Comparison of ENCODE assay signal across 8 mouse cellular contexts in the genomic region with DNA sequence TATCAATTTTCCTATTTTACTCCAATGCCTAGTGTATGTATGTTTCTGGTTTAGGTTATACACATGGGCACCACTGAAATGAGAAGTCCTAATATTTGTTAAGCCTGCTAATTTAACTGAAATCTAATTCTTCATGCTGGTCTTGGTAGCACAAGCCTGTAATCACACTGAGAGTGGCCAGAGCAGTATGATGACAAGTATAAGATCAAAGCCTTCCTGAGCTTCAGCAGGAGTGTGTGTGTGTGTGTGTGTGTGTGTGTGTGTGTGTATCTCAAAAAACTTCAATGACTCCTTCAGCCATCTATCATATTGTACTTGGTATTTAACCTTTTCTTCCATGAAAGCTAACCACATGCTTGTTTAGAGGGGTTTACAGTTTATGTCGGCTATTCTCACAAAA.
A peak's percentile ranks its signal among the peaks of the same experiment; 100 is the strongest.
DNase-seq lines count a peak whose midpoint lies in the region; ATAC-seq and TF ChIP-seq lines count a peak whose summit lies in the region.
"Had no signal": no experiment of that assay in that cellular context is flagged by ENCODE, and none has a peak within 500 bp of the region (broad histone marks: within the 10 kb centered on the region; RNA-seq: fewer than 3 reads in every experiment).

No protein-coding gene starts in this region.

- TF ChIP-seq POLR2A in heart, adult 2 months (IDR thresholded peaks at IDR 0.05; ENCODE audit: insufficient read depth, low read depth, low read length): no peak
- TF ChIP-seq POLR2A in kidney, adult 2 months (IDR thresholded peaks at IDR 0.05; ENCODE audit: low read depth, low read length): no peak

- 38% methylated on average over 1 of the region's 1 CpGs for WGBS in heart, postnatal 0 days
- WGBS in heart, adult 2 months: 15% methylated on average over 1 of the region's 1 CpGs
- 67% methylated on average over 1 of the region's 1 CpGs for WGBS in midbrain, embryonic 15.5 days
- 67% methylated on average over 1 of the region's 1 CpGs for WGBS in midbrain, embryonic 11.5 days
- WGBS in hindbrain, embryonic 14.5 days: 69% methylated on average over 1 of the region's 1 CpGs
- WGBS in stomach, embryonic 15.5 days: 20% methylated on average over 1 of the region's 1 CpGs
- 14% methylated on average over 1 of the region's 1 CpGs for WGBS in kidney, adult 2 months

- intact Hi-C loops in heart, adult 2 months (cut with DNase I): loop anchor here (2.0 to 10.0 kb wide), 5 partner anchors 178 to 1124 kb away; no protein-coding TSS in a partner anchor

- no peak overlapping the region for H3K9ac ChIP-seq in heart, postnatal 0 days (replicated peaks; ENCODE audit: low read depth, low read length)
- no peak overlapping the region for H3K9ac ChIP-seq in heart, adult 2 months (ENCODE audit: low read depth, low read length)
- H3K9ac ChIP-seq in midbrain, embryonic 15.5 days: no peak overlapping the region
- no peak overlapping the region for H3K9ac ChIP-seq in midbrain, embryonic 11.5 days (ENCODE audit: low read length)
- H3K9ac ChIP-seq in hindbrain, embryonic 14.5 days: 0 out of 2 replicates have a peak overlapping the region, but pooled peaks have one; percentile 4
- H3K9ac ChIP-seq in stomach, embryonic 15.5 days: no peak overlapping the region

- no peaks in the 10 kb centered on the region for H3K9me3 ChIP-seq in heart, postnatal 0 days (replicated peaks; ENCODE audit: control insufficient read depth, low read length)
- no peaks in the 10 kb centered on the region for H3K9me3 ChIP-seq in midbrain, embryonic 15.5 days
- no peaks in the 10 kb centered on the region for H3K9me3 ChIP-seq in midbrain, embryonic 11.5 days (ENCODE audit: control insufficient read depth, low read length)
- H3K9me3 ChIP-seq in hindbrain, embryonic 14.5 days (ENCODE audit: control insufficient read depth, low read length): no peaks in the 10 kb centered on the region
- no peaks in the 10 kb centered on the region for H3K9me3 ChIP-seq in stomach, embryonic 15.5 days

- H3K4me2 ChIP-seq in heart, postnatal 0 days (ENCODE audit: low read depth, low read length): no peak overlapping the region
- H3K4me2 ChIP-seq in midbrain, embryonic 15.5 days: no peak overlapping the region
- no peak overlapping the region for H3K4me2 ChIP-seq in midbrain, embryonic 11.5 days
- H3K4me2 ChIP-seq in hindbrain, embryonic 14.5 days (replicated peaks): no peak overlapping the region
- H3K4me2 ChIP-seq in stomach, embryonic 15.5 days: no peak overlapping the region

- H3K4me3 ChIP-seq in heart, postnatal 0 days (ENCODE audit: low read depth, low read length): no peak overlapping the region
- no peak overlapping the region for H3K4me3 ChIP-seq in heart, adult 2 months
- H3K4me3 ChIP-seq in midbrain, embryonic 15.5 days: no peak overlapping the region
- no peak overlapping the region for H3K4me3 ChIP-seq in midbrain, embryonic 11.5 days (ENCODE audit: low read depth, low read length)
- no peak overlapping the region for H3K4me3 ChIP-seq in hindbrain, embryonic 14.5 days (replicated peaks; ENCODE audit: low read length)
- H3K4me3 ChIP-seq in stomach, embryonic 15.5 days (replicated peaks): no peak overlapping the region
- no peak overlapping the region for H3K4me3 ChIP-seq in kidney, adult 2 months (ENCODE audit: insufficient read depth, low read depth, low read length)

- no peaks in the 10 kb centered on the region for H3K36me3 ChIP-seq in heart, postnatal 0 days (replicated peaks; ENCODE audit: control insufficient read depth, insufficient read depth, low read length)
- H3K36me3 ChIP-seq in heart, adult 2 months (ENCODE audit: control insufficient read depth, insufficient read depth, low read length): no peaks in the 10 kb centered on the region
- H3K36me3 ChIP-seq in midbrain, embryonic 15.5 days (replicated peaks): no peaks in the 10 kb centered on the region
- no peaks in the 10 kb centered on the region for H3K36me3 ChIP-seq in midbrain, embryonic 11.5 days (ENCODE audit: control insufficient read depth, insufficient read depth, low read length)
- H3K36me3 ChIP-seq in hindbrain, embryonic 14.5 days (replicated peaks; ENCODE audit: control insufficient read depth, insufficient read depth): no peaks in the 10 kb centered on the region
- no peaks in the 10 kb centered on the region for H3K36me3 ChIP-seq in stomach, embryonic 15.5 days
- H3K36me3 ChIP-seq in kidney, adult 2 months (ENCODE audit: control insufficient read depth, insufficient read depth, low read length): no peaks in the 10 kb centered on the region

- no peak for ATAC-seq in heart, postnatal 0 days (ENCODE audit: insufficient read depth, low read depth)
- peak; percentile 32 for ATAC-seq in midbrain, embryonic 15.5 days (replicated peaks)
- ATAC-seq in midbrain, embryonic 11.5 days (ENCODE audit: low FRiP score): no peak; the same call in 1 of the 2 replicates
- no peak for ATAC-seq in hindbrain, embryonic 14.5 days (ENCODE audit: low FRiP score)
- peak; percentile 29; the same call in 1 of the 2 replicates for ATAC-seq in stomach, embryonic 15.5 days (ENCODE audit: insufficient read depth, low FRiP score, low read depth)

- DNase-seq in heart, postnatal 0 days (ENCODE audit: low spot score): no peak
- no peak for DNase-seq in heart, adult 2 months
- no peak for DNase-seq in midbrain, embryonic 11.5 days (ENCODE audit: low spot score, missing footprints)
- DNase-seq in hindbrain, embryonic 14.5 days (ENCODE audit: low spot score): no peak
- DNase-seq in kidney, adult 2 months: no peak
- DNase-seq: adrenal gland, postnatal 25 days had no signal

- TF ChIP-seq CTCF in heart, postnatal 0 days (IDR thresholded peaks at IDR 0.05; ENCODE audit: low read depth): no peak
- TF ChIP-seq CTCF in heart, adult 2 months (IDR thresholded peaks at IDR 0.05): no peak
- no peak for TF ChIP-seq CTCF in kidney, adult 2 months (conservative IDR thresholded peaks at IDR 0.05; ENCODE audit: insufficient read depth, insufficient read length, low read depth, low read length)

- no peak for TF ChIP-seq EP300 in heart, postnatal 0 days (IDR thresholded peaks at IDR 0.05; ENCODE audit: low read depth)
- TF ChIP-seq EP300 in heart, adult 2 months (IDR thresholded peaks at IDR 0.05; ENCODE audit: insufficient read depth, low read depth, low read length): no peak

- H3K27ac ChIP-seq in heart, postnatal 0 days (ENCODE audit: low read depth): peak overlapping the region; percentile 3; the same call in 1 of the 2 replicates
- no peak overlapping the region for H3K27ac ChIP-seq in heart, adult 2 months
- no peak overlapping the region for H3K27ac ChIP-seq in midbrain, embryonic 15.5 days
- H3K27ac ChIP-seq in midbrain, embryonic 11.5 days (ENCODE audit: low read depth, low read length): no peak overlapping the region
- no peak overlapping the region for H3K27ac ChIP-seq in hindbrain, embryonic 14.5 days
- peak overlapping the region; percentile 59; the same call in 1 of the 2 replicates for H3K27ac ChIP-seq in stomach, embryonic 15.5 days
- H3K27ac ChIP-seq in kidney, adult 2 months (ENCODE audit: insufficient read depth, low read depth, low read length): no peak overlapping the region

- no peaks in the 10 kb centered on the region for H3K4me1 ChIP-seq in heart, postnatal 0 days (ENCODE audit: control insufficient read depth, insufficient read depth)
- no peaks in the 10 kb centered on the region; the same call in 1 of the 2 replicates for H3K4me1 ChIP-seq in heart, adult 2 months (ENCODE audit: control insufficient read depth, insufficient read depth, low read length)
- H3K4me1 ChIP-seq in midbrain, embryonic 15.5 days: peaks cover 3% of the 10 kb centered on the region; the same call in 1 of the 2 replicates
- no peaks in the 10 kb centered on the region for H3K4me1 ChIP-seq in midbrain, embryonic 11.5 days (ENCODE audit: control insufficient read depth, insufficient read depth, low read length)
- H3K4me1 ChIP-seq in hindbrain, embryonic 14.5 days (replicated peaks; ENCODE audit: control insufficient read depth, insufficient read depth, low read length): no peaks in the 10 kb centered on the region
- H3K4me1 ChIP-seq in stomach, embryonic 15.5 days: no peaks in the 10 kb centered on the region
- H3K4me1 ChIP-seq in kidney, adult 2 months (ENCODE audit: control insufficient read depth, insufficient read depth, low read length): no peaks in the 10 kb centered on the region

- H3K27me3 ChIP-seq in heart, postnatal 0 days (ENCODE audit: control insufficient read depth, insufficient read depth, low read length): no peaks in the 10 kb centered on the region
- no peaks in the 10 kb centered on the region for H3K27me3 ChIP-seq in heart, adult 2 months (ENCODE audit: control insufficient read depth, insufficient read depth, low read length)
- no peaks in the 10 kb centered on the region for H3K27me3 ChIP-seq in midbrain, embryonic 15.5 days (replicated peaks)
- peaks cover 2% of the 10 kb centered on the region; the same call in 1 of the 2 replicates for H3K27me3 ChIP-seq in midbrain, embryonic 11.5 days (ENCODE audit: control insufficient read depth, insufficient read depth, low read length)
- no peaks in the 10 kb centered on the region for H3K27me3 ChIP-seq in hindbrain, embryonic 14.5 days (ENCODE audit: control insufficient read depth, insufficient read depth, low read length)
- no peaks in the 10 kb centered on the region for H3K27me3 ChIP-seq in stomach, embryonic 15.5 days (replicated peaks)
- H3K27me3 ChIP-seq in kidney, adult 2 months (replicated peaks; ENCODE audit: control insufficient read depth, insufficient read depth, low read length): no peaks in the 10 kb centered on the region

- no peaks in the 10 kb centered on the region for H3K79me2 ChIP-seq in heart, adult 2 months (replicated peaks; ENCODE audit: control insufficient read depth, insufficient read depth, low read length)

Comparison
In these comparisons a context has a peak if more than half of its experiments do, and no peak if none do; other contexts are left out.
1. ATAC-seq: peak in midbrain, embryonic 15.5 days (single experiment) and stomach, embryonic 15.5 days (single experiment); none in heart, postnatal 0 days (single experiment), midbrain, embryonic 11.5 days (single experiment) and hindbrain, embryonic 14.5 days (single experiment).
2. H3K27ac ChIP-seq: peak in heart, postnatal 0 days (single experiment) and stomach, embryonic 15.5 days (single experiment); none in heart, adult 2 months (single experiment), midbrain, embryonic 15.5 days (single experiment), midbrain, embryonic 11.5 days (single experiment), hindbrain, embryonic 14.5 days (single experiment) and kidney, adult 2 months (single experiment).